Comparison of ENCODE assay signal across 25 mouse cellular contexts in the genomic region with DNA sequence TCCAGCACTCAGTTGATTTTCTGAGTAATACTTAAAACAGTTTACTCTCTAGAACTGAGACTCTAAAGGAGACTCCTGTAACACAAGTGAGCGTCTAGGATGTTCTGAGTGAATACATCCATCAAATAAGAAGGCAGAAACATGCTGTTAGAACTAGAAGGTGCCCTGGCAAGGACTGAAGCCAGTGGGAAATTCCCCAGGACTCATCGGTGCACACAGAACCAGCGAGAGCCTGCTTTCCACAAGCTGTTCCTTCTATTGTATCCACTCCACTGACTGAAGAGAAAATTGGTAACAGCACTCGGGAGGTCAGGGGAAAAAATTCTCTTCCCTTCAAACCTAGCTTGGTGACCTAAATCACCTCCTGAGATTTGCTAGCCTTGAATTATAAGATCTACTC.
DNase-seq lines count a peak whose midpoint lies in the region; ATAC-seq lines count a peak whose summit lies in the region.
"Had no signal": no experiment of that assay in that cellular context is flagged by ENCODE, and none has a peak within 500 bp of the region (broad histone marks: within the 10 kb centered on the region; RNA-seq: fewer than 3 reads in every experiment).

No protein-coding gene starts in this region.

- 45% methylated on average over 4 of the region's 4 CpGs for WGBS in embryonic facial prominence, embryonic 11.5 days
- 64% methylated on average over 4 of the region's 4 CpGs for WGBS in embryonic facial prominence, embryonic 10.5 days

- H3K9ac ChIP-seq in embryonic facial prominence, embryonic 11.5 days (replicated peaks; ENCODE audit: low read length) = no peak overlapping the region
- H3K9ac ChIP-seq: embryonic facial prominence, embryonic 13.5 days; embryonic facial prominence, embryonic 15.5 days; forebrain, embryonic 12.5 days had no signal

- peaks cover 3% of the 10 kb centered on the region; the same call in 1 of the 2 replicates for H3K4me1 ChIP-seq in embryonic facial prominence, embryonic 11.5 days (ENCODE audit: control insufficient read depth, insufficient read depth, low read length)
- peaks cover 67% of the 10 kb centered on the region for H3K4me1 ChIP-seq in embryonic facial prominence, embryonic 10.5 days

- no peaks in the 10 kb centered on the region for H3K36me3 ChIP-seq in embryonic facial prominence, embryonic 11.5 days (replicated peaks; ENCODE audit: control insufficient read depth, insufficient read depth, low read depth, low read length)
- H3K36me3 ChIP-seq in embryonic facial prominence, embryonic 10.5 days (replicated peaks) = no peaks in the 10 kb centered on the region
- H3K36me3 ChIP-seq: embryonic facial prominence, embryonic 13.5 days; embryonic facial prominence, embryonic 15.5 days; forebrain, embryonic 10.5 days; forebrain, embryonic 12.5 days had no signal

- no peak overlapping the region for H3K4me3 ChIP-seq in embryonic facial prominence, embryonic 11.5 days (ENCODE audit: low read depth, low read length)
- no peak overlapping the region for H3K4me3 ChIP-seq in embryonic facial prominence, embryonic 10.5 days
- H3K4me3 ChIP-seq: embryonic facial prominence, embryonic 13.5 days; embryonic facial prominence, embryonic 15.5 days; erythroblast, embryonic 14.5 days; forebrain, embryonic 10.5 days; forebrain, embryonic 12.5 days had no signal

- no peaks in the 10 kb centered on the region for H3K9me3 ChIP-seq in embryonic facial prominence, embryonic 11.5 days (replicated peaks; ENCODE audit: control insufficient read depth, low read length)
- no peaks in the 10 kb centered on the region for H3K9me3 ChIP-seq in embryonic facial prominence, embryonic 10.5 days
- H3K9me3 ChIP-seq: embryonic facial prominence, embryonic 13.5 days; embryonic facial prominence, embryonic 15.5 days; forebrain, embryonic 10.5 days; forebrain, embryonic 12.5 days; G1E had no signal

- no peak for ATAC-seq in embryonic facial prominence, embryonic 11.5 days (replicated peaks; ENCODE audit: insufficient number of reproducible peaks, low FRiP score, low TSS enrichment, low read depth)
- ATAC-seq: activated CD4-positive, CD25-positive, alpha-beta regulatory T cell, adult 4 months; CD4-positive, CD25-positive, alpha-beta regulatory T cell, adult 4 months; forebrain, embryonic 14.5 days; forebrain, embryonic 16.5 days; Patski had no signal

- no peak overlapping the region for H3K27ac ChIP-seq in embryonic facial prominence, embryonic 11.5 days (replicated peaks; ENCODE audit: low read depth, low read length)
- H3K27ac ChIP-seq in embryonic facial prominence, embryonic 10.5 days (replicated peaks) = no peak overlapping the region
- H3K27ac ChIP-seq: embryonic facial prominence, embryonic 13.5 days; forebrain, embryonic 10.5 days; forebrain, embryonic 12.5 days had no signal

- DNase-seq in cerebellum, postnatal 10 days = peak; percentile 38
- DNase-seq in cerebellum, adult 9-10 months = no peak
- peak; percentile 44 for DNase-seq in embryonic facial prominence, embryonic 11.5 days (ENCODE audit: low spot score)
- no peak for DNase-seq in embryonic facial prominence, embryonic 10.5 days (ENCODE audit: low spot score)
- DNase-seq in brain, adult 2 months (ENCODE audit: low read depth, low spot score) = peak; percentile 28
- DNase-seq: adrenal gland, adult 8-10 months; adrenal gland, postnatal 14 days; adrenal gland, postnatal 36 days; B cell, adult 2 months; cerebellum, adult 11-12 months; cerebellum, adult 9-11 months; cerebellum, postnatal 36 days; embryo, embryonic 11 days had no signal

- no peak overlapping the region for H3K4me2 ChIP-seq in embryonic facial prominence, embryonic 11.5 days (ENCODE audit: low read depth, low read length)
- H3K4me2 ChIP-seq: embryonic facial prominence, embryonic 13.5 days; embryonic facial prominence, embryonic 15.5 days; forebrain, embryonic 12.5 days had no signal

- no peaks in the 10 kb centered on the region for H3K27me3 ChIP-seq in embryonic facial prominence, embryonic 11.5 days (ENCODE audit: control insufficient read depth, insufficient read depth, low read length)
- no peaks in the 10 kb centered on the region for H3K27me3 ChIP-seq in embryonic facial prominence, embryonic 10.5 days (replicated peaks; ENCODE audit: low read depth, poor library complexity, severe bottlenecking)
- H3K27me3 ChIP-seq: CH12.LX; embryonic facial prominence, embryonic 13.5 days; embryonic facial prominence, embryonic 15.5 days; forebrain, embryonic 12.5 days; Patski had no signal

Comparison
In these comparisons a context has a peak if more than half of its experiments do, and no peak if none do; other contexts are left out.
1. DNase-seq: peak in cerebellum, postnatal 10 days (2 of 2), embryonic facial prominence, embryonic 11.5 days (single experiment) and brain, adult 2 months (single experiment); none in cerebellum, adult 9-10 months (single experiment) and embryonic facial prominence, embryonic 10.5 days (single experiment).